Mouse (Mus musculus): Measurements from ENCODE around the gene Gse1.

Gene Gse1

DNA sequence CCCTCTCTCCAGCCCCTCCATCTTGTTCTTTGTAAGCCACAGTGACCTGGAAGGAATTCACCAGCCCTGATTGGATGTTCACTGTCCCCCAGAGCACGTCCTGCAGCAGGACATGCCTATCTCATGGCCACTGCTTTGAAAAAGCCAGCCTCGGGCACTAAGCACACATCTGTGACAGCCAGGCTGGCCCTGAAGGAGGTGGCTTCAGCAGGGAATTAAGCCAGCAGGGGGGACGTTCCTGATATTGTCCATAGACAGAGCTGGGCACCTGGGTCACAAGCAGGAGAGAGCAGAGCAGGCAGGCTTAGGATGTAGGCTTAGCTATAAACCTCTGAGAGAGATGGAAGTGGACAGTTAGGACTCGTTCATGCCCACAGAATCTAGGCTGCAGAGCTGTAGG is 153.6 kb downstream of the Gse1 start:
- no peak for TF ChIP-seq GATA4 (IDR thresholded peaks at IDR 0.05; ENCODE audit: insufficient replicate concordance, low read length)

DNA sequence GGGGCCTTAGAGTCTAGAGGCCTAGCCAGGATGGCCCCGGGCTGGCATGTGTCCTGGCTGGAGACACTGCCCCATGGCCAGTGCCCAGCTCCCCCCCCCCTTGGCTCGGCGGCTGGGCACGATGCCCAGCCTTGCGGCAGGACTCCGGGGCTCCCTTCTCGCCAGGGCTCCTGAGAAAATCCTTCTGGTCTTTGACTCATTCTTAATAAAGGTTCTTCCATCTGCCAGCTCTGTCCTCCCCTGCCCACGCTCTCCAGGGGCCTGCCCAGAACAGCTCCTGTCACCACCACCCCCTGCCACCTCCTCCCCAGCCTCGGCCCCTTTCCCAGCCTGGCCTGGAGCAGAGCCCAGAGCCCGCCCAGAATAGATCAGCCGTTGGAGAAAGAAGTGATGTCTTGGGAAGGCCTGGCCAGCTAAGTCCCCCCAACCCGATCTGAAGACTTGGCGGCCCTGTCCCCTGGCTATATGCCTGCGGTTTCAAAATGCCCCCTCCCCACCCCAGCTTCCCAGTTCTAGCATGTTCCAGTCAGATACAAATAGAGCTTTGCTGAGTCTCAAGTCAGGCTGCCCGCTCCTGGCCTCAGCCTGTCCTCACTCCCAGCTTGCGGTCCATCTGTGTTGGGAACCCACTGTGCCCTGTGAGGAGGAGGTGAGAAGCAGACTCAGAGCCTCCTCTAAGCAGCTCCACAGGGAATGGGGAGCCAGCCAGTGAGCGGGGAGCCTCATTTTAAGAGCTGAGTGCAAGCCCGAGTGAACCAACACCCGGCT is 154.4 kb downstream of the Gse1 start:
- no peak for TF ChIP-seq GATA4 (IDR thresholded peaks at IDR 0.05; ENCODE audit: insufficient replicate concordance, low read length)

DNA sequence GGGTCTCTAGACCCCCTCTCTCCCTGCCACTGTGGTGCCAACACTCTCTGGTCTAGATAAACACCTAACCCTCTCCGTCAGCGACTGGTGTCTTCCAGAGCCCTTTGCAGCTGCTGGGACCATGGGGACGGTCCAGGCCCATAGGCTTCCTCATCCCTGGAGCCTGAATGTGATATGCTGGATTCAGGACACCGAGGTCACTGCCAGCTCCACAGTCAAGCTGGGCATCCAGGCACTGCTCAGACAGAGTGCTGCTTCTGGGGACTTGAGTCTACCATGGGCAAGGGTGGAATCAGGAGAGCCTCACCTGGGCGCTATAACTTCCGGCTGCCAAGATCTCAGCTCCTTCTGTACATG is 154.9 kb downstream of the Gse1 start:
- TF ChIP-seq GATA4 (IDR thresholded peaks at IDR 0.05; ENCODE audit: insufficient replicate concordance, low read length) = no peak

DNA sequence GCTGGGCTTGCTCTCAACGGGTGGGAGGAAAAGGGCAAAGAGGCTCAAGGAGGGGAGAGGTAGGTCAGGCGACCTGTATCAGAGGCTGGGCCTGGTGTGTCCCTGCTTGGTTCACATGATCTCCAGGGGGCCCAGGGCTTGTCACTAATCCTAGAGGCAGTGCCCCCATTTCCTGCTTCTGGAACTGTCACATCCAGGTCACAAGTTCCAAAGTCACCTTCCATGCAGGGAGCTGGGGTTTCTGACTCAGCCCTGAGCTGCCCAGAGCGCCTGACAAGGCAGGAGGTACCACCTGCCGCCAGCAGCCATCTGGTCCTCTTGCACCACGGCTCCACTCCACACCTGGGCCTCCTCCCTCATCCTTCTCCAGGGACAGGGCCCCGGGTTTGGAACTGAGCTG is 155.5 kb downstream of the Gse1 start:
- TF ChIP-seq GATA4 (IDR thresholded peaks at IDR 0.05; ENCODE audit: insufficient replicate concordance, low read length) = no peak

DNA sequence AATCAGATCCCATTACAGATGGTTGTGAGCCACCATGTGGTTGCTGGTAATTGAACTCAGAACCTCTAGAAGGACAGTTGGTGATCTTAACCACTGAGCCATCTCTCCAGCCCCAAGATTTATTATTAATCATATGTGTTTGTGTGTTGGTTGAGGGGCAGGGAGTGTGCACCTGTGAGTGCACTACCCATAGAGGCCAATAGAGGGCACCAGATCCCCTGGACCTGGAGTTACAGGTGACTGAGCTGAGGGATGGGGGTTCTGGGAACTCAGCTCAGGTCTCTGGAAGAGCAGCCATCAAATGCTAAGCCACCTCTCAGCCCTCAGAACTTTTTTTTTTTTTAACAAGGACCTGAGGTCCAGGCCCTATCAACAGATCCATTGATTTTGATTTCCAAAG is 156.5 kb downstream of the Gse1 start:
- TF ChIP-seq GATA4 (IDR thresholded peaks at IDR 0.05; ENCODE audit: insufficient replicate concordance, low read length) = no peak

DNA sequence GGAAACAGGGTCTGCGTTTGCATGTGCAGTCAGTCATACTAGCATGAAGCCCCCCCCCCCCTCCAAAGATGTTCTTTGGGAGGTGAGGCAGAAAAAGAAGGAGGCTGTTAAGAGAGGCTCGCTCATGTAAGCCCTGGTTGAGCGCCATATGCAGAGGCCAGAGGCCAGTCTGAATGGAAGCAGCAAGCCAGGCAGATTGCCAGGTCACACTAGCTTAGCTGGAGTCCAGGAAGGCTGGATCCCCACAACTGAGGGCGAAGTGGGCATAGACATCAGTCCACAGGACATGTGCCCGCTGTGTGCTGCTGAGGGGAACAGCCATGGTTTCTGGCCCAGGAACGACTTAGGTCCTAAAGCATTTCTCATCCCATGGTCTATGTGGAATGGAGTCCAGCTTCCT is 160.0 kb downstream of the Gse1 start:
- no peak for TF ChIP-seq GATA4 (IDR thresholded peaks at IDR 0.05; ENCODE audit: insufficient replicate concordance, low read length)

DNA sequence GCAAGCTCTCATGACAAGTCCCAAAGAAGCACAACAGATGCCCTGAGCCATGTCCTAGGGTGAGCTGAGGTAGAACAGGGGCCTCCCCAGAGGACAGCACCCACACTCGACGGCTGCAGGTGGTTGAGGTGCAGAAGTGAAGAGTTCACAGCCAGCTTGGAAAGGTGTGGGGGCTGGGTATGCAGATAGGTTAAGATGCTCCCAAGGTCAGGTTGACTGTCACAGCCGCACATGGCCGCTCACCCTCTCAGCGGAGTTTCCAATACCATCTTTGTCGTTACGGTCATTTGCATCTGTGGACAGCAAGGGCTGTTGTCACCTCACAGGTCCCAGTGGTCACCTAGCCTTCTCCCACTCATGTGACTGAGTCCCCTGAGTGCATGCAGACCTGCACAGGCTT is 162.3 kb downstream of the Gse1 start:
- no peak for TF ChIP-seq GATA4 (IDR thresholded peaks at IDR 0.05; ENCODE audit: insufficient replicate concordance, low read length)

DNA sequence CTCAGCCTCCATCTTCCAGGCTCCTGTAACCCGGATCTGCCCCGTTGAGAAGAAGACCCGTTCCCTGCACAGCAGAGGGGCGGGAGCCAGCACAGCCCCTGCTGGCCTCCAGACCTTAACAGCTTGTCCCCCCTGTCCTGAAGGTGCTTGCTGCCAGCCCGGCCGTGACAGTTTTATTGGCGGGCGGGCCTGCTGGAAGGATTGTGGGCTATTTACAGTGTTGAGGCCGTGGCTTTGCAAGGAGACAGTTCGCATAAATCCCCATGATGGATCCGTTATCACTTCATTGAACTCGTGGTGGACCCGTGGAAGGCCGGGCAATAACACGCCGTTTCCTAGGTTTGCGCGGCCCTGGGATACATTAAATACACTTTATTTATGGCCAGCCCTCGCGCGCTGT is 163.6 kb downstream of the Gse1 start:
- TF ChIP-seq GATA4 (IDR thresholded peaks at IDR 0.05; ENCODE audit: insufficient replicate concordance, low read length) = no peak

DNA sequence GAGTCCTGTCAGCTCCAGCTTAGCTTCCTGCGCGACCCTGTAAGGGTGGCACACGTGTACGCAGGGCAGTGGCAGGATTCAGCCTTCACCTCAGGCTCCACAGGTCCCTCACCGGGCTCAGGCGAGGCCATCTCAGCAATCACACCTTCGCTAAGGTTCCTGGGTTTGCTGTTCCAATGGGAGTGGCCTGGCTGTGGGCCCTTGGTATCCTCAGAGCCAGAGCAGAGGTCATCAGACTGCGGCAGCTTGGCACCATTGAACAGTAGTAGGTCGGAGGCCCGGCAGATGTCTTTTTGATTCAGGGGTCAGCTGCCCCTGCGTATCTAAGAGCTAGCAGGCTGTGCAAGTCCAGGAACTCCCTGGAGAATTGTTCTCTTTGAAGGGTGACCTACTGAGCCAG is 164.8 kb downstream of the Gse1 start:
- no peak for TF ChIP-seq GATA4 (IDR thresholded peaks at IDR 0.05; ENCODE audit: insufficient replicate concordance, low read length)

DNA sequence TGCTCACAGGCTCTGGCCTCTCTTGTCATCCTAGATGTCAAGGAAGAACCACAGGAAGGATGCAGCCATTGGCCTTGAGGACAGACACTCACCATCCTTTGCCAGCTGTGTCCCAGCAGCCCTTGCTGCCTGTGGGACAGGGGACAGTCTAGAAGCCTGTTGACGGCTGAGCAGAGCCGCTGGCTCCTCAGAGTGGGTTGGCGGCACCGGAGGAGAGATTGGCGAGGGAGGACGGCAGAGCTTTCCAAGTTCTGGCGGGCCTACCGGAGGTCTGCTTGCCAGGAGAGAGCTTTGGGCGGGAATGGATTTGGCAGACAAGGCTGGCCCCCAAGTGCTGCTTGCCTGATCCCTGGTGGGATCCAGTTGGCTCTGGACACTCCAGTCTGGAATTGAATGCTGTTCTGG is 165.6 kb downstream of the Gse1 start:
- no peak for TF ChIP-seq GATA4 (IDR thresholded peaks at IDR 0.05; ENCODE audit: insufficient replicate concordance, low read length)

DNA sequence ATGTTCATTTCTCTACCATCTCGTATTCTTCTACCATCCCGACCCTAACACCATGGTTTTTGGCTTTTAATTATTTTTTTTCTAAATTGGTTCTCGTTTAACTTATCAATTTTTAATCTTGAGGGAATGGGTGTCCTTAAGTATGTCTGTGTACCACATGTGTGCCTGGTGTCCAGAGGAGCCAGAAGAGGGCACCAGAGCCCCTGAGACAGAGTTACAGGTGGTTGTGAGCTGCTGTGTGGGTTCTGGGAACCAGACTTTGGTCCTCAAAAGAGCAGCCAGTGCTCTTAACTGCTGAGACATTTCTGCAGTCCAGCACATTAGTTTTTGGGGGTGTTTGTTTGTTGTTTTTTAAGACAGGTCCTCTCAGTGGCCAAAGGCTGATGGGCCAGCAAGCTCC is 167.6 kb downstream of the Gse1 start:
- TF ChIP-seq GATA4 (IDR thresholded peaks at IDR 0.05; ENCODE audit: insufficient replicate concordance, low read length) = no peak

DNA sequence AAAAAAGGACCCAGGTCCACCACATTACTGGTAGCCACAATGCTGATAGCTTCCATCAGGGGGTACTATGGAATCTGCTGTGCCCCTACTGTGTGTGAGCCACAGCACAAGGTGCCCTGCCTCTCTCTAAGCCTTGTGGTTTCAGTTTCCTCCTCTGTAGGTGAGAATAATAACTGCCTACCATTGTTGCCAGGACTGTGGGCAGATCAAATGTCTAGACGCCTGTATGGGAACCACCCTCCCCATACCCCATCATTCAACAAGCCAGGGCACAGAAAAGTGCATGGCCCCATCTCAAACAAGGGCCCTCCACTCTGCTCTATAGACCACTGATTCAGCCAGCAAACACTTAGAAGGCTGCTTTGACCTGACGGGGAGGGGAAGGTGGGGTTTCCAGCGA is 168.5 kb downstream of the Gse1 start:
- no peak for TF ChIP-seq GATA4 (IDR thresholded peaks at IDR 0.05; ENCODE audit: insufficient replicate concordance, low read length)

DNA sequence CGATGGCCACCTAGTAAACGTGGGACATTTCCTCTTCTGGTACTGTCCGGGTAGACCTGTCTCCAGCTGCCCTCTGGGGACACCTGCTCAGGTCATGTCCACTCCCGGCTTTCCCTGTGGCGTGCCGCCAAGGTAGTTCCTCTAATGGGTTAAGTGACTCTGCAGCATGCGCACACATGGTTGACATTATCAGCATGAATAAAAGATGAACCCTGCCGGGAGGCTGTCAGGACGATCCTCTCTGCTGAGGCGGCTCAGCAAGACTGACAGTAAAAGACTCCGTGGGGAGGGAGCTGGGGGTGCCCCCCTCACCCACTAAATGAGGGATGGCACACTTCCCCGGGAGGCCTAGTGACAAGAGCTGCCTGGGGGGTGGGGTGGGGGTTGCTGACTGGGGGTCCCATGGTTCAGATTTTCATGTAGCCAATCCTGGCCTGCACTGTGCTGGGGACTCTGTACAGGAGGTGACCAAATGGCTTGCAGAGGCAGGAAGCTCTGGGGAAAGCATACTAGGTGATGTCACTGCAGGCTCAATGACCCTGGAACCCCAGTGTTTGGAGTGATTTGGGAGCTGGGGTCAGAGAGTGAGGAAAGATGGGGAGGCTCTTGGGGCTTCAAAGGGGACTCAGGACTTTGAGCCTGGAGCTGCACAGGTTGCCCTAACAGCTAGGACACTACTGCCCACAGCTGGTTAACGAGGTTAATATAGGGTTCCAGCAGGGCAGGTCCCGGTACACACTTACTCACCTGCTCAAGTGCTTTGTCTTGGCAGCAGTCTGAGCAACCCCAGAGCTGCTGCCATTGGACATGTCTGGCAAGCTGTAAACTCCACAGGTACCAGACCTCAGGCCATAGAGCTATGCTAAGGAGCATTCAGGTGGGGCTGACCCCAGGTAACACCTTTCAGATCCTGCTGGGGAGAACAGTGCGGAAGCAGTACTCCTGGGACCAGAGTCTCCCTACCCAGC is 169.5 kb downstream of the Gse1 start:
- no peak for TF ChIP-seq GATA4 (IDR thresholded peaks at IDR 0.05; ENCODE audit: insufficient replicate concordance, low read length)

DNA sequence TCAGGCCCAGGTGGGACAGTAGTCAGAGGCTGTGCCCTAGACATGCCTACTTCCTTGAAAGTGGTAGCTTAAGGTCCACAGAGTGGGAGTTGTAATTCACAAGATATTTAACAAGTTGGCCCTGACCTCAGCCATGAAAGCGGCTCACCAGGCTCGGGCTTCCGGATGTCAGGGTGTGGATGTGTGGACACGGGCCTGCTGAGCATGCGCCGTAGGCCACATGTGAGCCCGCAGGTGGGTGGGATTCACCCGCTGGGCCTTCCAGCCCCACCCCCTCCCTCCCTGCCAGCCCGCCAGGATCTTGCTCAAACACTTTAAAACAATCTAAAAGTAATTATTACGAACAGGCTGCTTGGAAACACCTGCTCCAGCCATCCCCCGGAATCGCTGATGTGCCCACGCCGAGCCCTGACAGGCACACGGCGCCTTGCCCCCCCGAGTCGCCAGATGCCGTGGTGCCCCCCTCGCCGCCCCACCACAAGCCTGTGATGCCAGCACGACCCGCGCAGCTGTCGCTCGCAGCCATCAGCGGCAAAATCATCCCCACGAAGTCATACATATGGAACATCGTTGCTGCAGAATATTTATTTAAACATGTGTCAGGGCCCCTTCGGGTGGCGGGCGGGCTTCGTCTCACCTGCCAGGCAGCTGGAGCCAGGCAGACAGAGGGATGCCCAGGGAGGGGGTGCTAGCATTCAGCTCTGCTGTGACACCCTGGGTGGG is 171.1 kb downstream of the Gse1 start:
- no peak for TF ChIP-seq GATA4 (IDR thresholded peaks at IDR 0.05; ENCODE audit: insufficient replicate concordance, low read length)

DNA sequence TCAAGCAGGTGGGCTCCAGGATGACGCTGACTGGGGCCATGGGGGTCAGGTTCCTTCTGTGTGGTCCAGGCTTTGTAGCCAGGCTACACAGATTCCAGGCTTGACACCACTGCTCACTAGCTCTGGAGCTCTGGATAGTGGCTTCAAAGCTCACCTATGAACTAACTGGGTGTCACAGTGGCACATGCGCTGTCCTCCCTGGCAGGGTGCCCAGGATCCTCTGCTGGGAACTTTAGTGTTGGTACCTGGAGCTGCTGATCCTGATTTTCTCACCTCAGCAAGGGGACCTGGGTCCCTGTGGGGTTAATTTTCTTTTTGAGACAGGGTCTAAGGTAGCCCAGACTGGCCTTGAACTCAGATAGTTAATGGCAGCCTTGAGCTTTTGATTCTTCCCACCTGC is 173.0 kb downstream of the Gse1 start:
- no peak for TF ChIP-seq GATA4 (IDR thresholded peaks at IDR 0.05; ENCODE audit: insufficient replicate concordance, low read length)

DNA sequence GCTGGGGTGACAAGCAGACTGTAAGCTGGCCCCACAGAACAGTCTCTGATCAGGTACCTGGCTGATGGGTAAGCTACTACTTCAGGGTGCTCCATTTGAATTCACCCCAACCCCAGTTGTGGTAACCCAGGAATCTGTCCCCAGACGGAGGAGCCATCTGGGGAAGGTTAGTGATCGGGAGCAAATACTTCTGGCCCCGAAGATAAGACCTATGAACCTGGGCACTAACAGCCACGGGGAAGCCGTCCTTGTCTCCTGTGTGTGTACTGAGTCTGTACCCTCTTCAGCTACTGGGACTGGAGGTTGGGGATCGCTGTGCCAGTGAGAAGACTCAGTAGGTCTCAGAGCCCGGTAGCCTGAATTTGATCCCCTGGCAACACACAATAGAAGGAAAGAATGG is 173.5 kb downstream of the Gse1 start:
- TF ChIP-seq GATA4 (IDR thresholded peaks at IDR 0.05; ENCODE audit: insufficient replicate concordance, low read length) = no peak
